Mouse (Mus musculus) erythroblast, embryonic 14.5 days (primary cell): ENCODE data around the gene Pdgfd.

Experiments used
- GATA1 ChIP-seq: IDR thresholded peaks from 2 replicates; pipeline ENCODE4 v1.6.1; 2012; ENCODE audit warnings: low read length, inconsistent platforms, mixed read lengths
- TAL1 ChIP-seq: IDR thresholded peaks from 3 replicates; pipeline ENCODE4 v1.6.1; 2012; ENCODE audit warnings: low read length, inconsistent platforms, mixed read lengths

GRCm38 (mm10) chr9:6298547-6298946 lies 130.2 kb downstream of the Pdgfd start:
- no peak for TF ChIP-seq TAL1
- TF ChIP-seq GATA1 = no peak
